Mouse (Mus musculus): ENCODE results near the gene Gm4881.

GRCm38 (mm10) chr7:24955226-24955625, 10.9 kb upstream of the Gm4881 start:
- TF ChIP-seq EP300 (IDR thresholded peaks at IDR 0.05; ENCODE audit: low read depth): no peak
- TF ChIP-seq CTCF (IDR thresholded peaks at IDR 0.05; ENCODE audit: low read depth): no peak
